26 mouse cellular contexts compared by ENCODE assay signal in genomic region chr12:108918753-108919152, GRCm38 (mm10). TPM values are rescaled to one million over a fixed set of nuclear protein-coding genes. Genes with fewer than 3 reads are reported as not detected.
DNase-seq lines count a peak whose midpoint lies in the region; ATAC-seq lines count a peak whose summit lies in the region.
"Had no signal": no experiment of that assay in that cellular context is flagged by ENCODE, and none has a peak within 500 bp of the region (broad histone marks: within the 10 kb centered on the region; RNA-seq: fewer than 3 reads in every experiment).

No protein-coding gene starts in this region.

- DNase-seq in forebrain, embryonic 10.5 days (ENCODE audit: extremely low spot score, low spot score), result no peak
- no peak for DNase-seq in lung, postnatal 14 days
- no peak for DNase-seq in spleen, adult 12 weeks (ENCODE audit: low spot score)
- DNase-seq: adrenal gland, adult 8-10 months; adrenal gland, postnatal 36 days; B cell, adult 2 months; cerebellum, adult 11-12 months; cerebellum, adult 9-10 months; cerebellum, postnatal 36 days; gastrocnemius, postnatal 36 days; heart, adult 2 months; heart, postnatal 14 days had no signal

- H3K4me3 ChIP-seq in forebrain, embryonic 12.5 days (replicated peaks), result no peak overlapping the region
- no peak overlapping the region for H3K4me3 ChIP-seq in forebrain, embryonic 10.5 days
- H3K4me3 ChIP-seq in hindbrain, embryonic 13.5 days, result no peak overlapping the region
- no peak overlapping the region for H3K4me3 ChIP-seq in hindbrain, embryonic 16.5 days (ENCODE audit: low read length)
- H3K4me3 ChIP-seq: embryonic facial prominence, embryonic 12.5 days; heart, adult 2 months; heart, embryonic 15.5 days had no signal

- no peaks in the 10 kb centered on the region for H3K36me3 ChIP-seq in forebrain, embryonic 12.5 days (replicated peaks)
- H3K36me3 ChIP-seq in forebrain, embryonic 10.5 days (replicated peaks), result no peaks in the 10 kb centered on the region; the same call in 1 of the 2 replicates
- H3K36me3 ChIP-seq in hindbrain, embryonic 13.5 days, result no peaks in the 10 kb centered on the region
- no peaks in the 10 kb centered on the region for H3K36me3 ChIP-seq in hindbrain, embryonic 16.5 days (ENCODE audit: control insufficient read depth, insufficient read depth, low read length)
- H3K36me3 ChIP-seq: embryonic facial prominence, embryonic 12.5 days; heart, embryonic 15.5 days had no signal

- ATAC-seq in forebrain, embryonic 12.5 days (ENCODE audit: low FRiP score), result no peak
- ATAC-seq in hindbrain, embryonic 13.5 days (ENCODE audit: low FRiP score), result no peak
- ATAC-seq in hindbrain, embryonic 16.5 days, result no peak
- ATAC-seq in hematopoietic stem cell, adult 5-6 weeks (replicated peaks in 1 of 2; ENCODE audit: insufficient read depth in 1 of 2, low FRiP score in 2 of 2, low TSS enrichment in 1 of 2, low read depth in 1 of 2, poor library complexity in 2 of 2, severe bottlenecking in 2 of 2), result peak; percentile 30 to 64; a peak in 3 of 4 replicates
- peak; percentile 66 for ATAC-seq in megakaryocyte progenitor cell, adult 5-6 weeks (replicated peaks; ENCODE audit: poor library complexity)
- ATAC-seq: CD4-positive, CD25-positive, alpha-beta regulatory T cell, adult 4 months; forebrain, embryonic 14.5 days; inflammation-experienced regulatory T-cells, adult 6 months; intestine, postnatal 0 days had no signal

- WGBS in forebrain, embryonic 12.5 days, result 76% methylated on average over 4 of the region's 4 CpGs
- WGBS in forebrain, embryonic 10.5 days, result 79% methylated on average over 4 of the region's 4 CpGs
- 37% methylated on average over 4 of the region's 4 CpGs for WGBS in hindbrain, embryonic 13.5 days
- 31% methylated on average over 4 of the region's 4 CpGs for WGBS in hindbrain, embryonic 16.5 days

- H3K9me3 ChIP-seq in forebrain, embryonic 12.5 days, result no peaks in the 10 kb centered on the region
- H3K9me3 ChIP-seq in forebrain, embryonic 10.5 days, result no peaks in the 10 kb centered on the region
- no peaks in the 10 kb centered on the region for H3K9me3 ChIP-seq in hindbrain, embryonic 13.5 days
- H3K9me3 ChIP-seq in hindbrain, embryonic 16.5 days (ENCODE audit: control insufficient read depth, low read length), result no peaks in the 10 kb centered on the region
- H3K9me3 ChIP-seq: embryonic facial prominence, embryonic 12.5 days; G1E; heart, embryonic 15.5 days had no signal

- peaks cover 53% of the 10 kb centered on the region for H3K4me1 ChIP-seq in forebrain, embryonic 12.5 days
- H3K4me1 ChIP-seq in forebrain, embryonic 10.5 days, result peaks cover 47% of the 10 kb centered on the region
- H3K4me1 ChIP-seq in hindbrain, embryonic 13.5 days (replicated peaks), result peaks cover 56% of the 10 kb centered on the region
- H3K4me1 ChIP-seq in hindbrain, embryonic 16.5 days (ENCODE audit: control insufficient read depth, insufficient read depth, low read depth, low read length), result peaks cover 40% of the 10 kb centered on the region

- H3K9ac ChIP-seq in forebrain, embryonic 12.5 days, result no peak overlapping the region
- peak overlapping the region; percentile 35; the same call in 1 of the 2 replicates for H3K9ac ChIP-seq in hindbrain, embryonic 13.5 days
- no peak overlapping the region for H3K9ac ChIP-seq in hindbrain, embryonic 16.5 days (ENCODE audit: low read depth, low read length)
- H3K9ac ChIP-seq: embryonic facial prominence, embryonic 12.5 days; heart, embryonic 15.5 days; hindbrain, embryonic 14.5 days had no signal

- no peak overlapping the region for H3K4me2 ChIP-seq in forebrain, embryonic 12.5 days
- H3K4me2 ChIP-seq in hindbrain, embryonic 13.5 days, result no peak overlapping the region
- no peak overlapping the region for H3K4me2 ChIP-seq in hindbrain, embryonic 16.5 days (ENCODE audit: low read length)
- H3K4me2 ChIP-seq: embryonic facial prominence, embryonic 12.5 days; heart, embryonic 11.5 days; heart, embryonic 15.5 days; hindbrain, embryonic 14.5 days had no signal

- peaks cover 4% of the 10 kb centered on the region; the same call in 1 of the 2 replicates for H3K27me3 ChIP-seq in forebrain, embryonic 12.5 days
- peaks cover 5% of the 10 kb centered on the region for H3K27me3 ChIP-seq in forebrain, embryonic 10.5 days (ENCODE audit: poor library complexity, severe bottlenecking)
- H3K27me3 ChIP-seq in hindbrain, embryonic 13.5 days, result no peaks in the 10 kb centered on the region
- H3K27me3 ChIP-seq in hindbrain, embryonic 16.5 days (replicated peaks; ENCODE audit: control insufficient read depth, insufficient read depth, low read length), result no peaks in the 10 kb centered on the region
- H3K27me3 ChIP-seq: embryonic facial prominence, embryonic 12.5 days; heart, embryonic 15.5 days had no signal

- H3K27ac ChIP-seq in forebrain, embryonic 12.5 days, result 0 out of 2 replicates have a peak overlapping the region, but pooled peaks have one; percentile 48
- no peak overlapping the region for H3K27ac ChIP-seq in forebrain, embryonic 10.5 days
- peak overlapping the region; percentile 68; the same call in 1 of the 2 replicates for H3K27ac ChIP-seq in hindbrain, embryonic 13.5 days
- no peak overlapping the region for H3K27ac ChIP-seq in hindbrain, embryonic 16.5 days (ENCODE audit: low read depth, low read length)
- H3K27ac ChIP-seq: heart, adult 2 months; heart, embryonic 15.5 days had no signal

RNA-seq across cellular contexts. Expression of gene Wars, which starts 24.8 kb away (rescaled TPM):
- polyA plus RNA-seq in forebrain, embryonic 12.5 days (2016; fragmentation: Nextera tagmentation; extraction: Ambion mirVana), result 126 and 130 TPM in 2 replicates
- polyA plus RNA-seq in forebrain, embryonic 10.5 days (2016; fragmentation: Nextera tagmentation; extraction: Ambion mirVana), result 152 and 157 TPM in 2 replicates
- 102 and 106 TPM in 2 replicates for polyA plus RNA-seq in hindbrain, embryonic 13.5 days (2015; fragmentation: Nextera tagmentation; extraction: Ambion mirVana)
- 108 and 115 TPM in 2 replicates for polyA plus RNA-seq in hindbrain, embryonic 16.5 days (2015; fragmentation: Nextera tagmentation; extraction: Ambion mirVana)
- 46.2 and 55.8 TPM in 2 replicates for total RNA-seq in hematopoietic stem cell, adult 5-6 weeks (2017)
- total RNA-seq in megakaryocyte progenitor cell, adult 5-6 weeks (2015), result 25.1 and 32.0 TPM in 2 replicates
- total RNA-seq in megakaryocyte progenitor cell, adult 5-6 weeks (2017), result 53.3 and 59.3 TPM in 2 replicates

RNA-seq across cellular contexts. Expression of gene Wdr25, which starts 25.3 kb away (rescaled TPM):
- 7.2 and 7.6 TPM in 2 replicates for polyA plus RNA-seq in forebrain, embryonic 12.5 days (2016; fragmentation: Nextera tagmentation; extraction: Ambion mirVana)
- polyA plus RNA-seq in forebrain, embryonic 10.5 days (2016; fragmentation: Nextera tagmentation; extraction: Ambion mirVana), result 9.4 and 9.9 TPM in 2 replicates
- polyA plus RNA-seq in hindbrain, embryonic 13.5 days (2015; fragmentation: Nextera tagmentation; extraction: Ambion mirVana), result 6.6 and 8.5 TPM in 2 replicates
- polyA plus RNA-seq in hindbrain, embryonic 16.5 days (2015; fragmentation: Nextera tagmentation; extraction: Ambion mirVana), result 5.0 and 6.0 TPM in 2 replicates
- 7.6 and 11.5 TPM in 2 replicates for total RNA-seq in hematopoietic stem cell, adult 5-6 weeks (2017)
- total RNA-seq in megakaryocyte progenitor cell, adult 5-6 weeks (2015), result 2.1 and 3.0 TPM in 2 replicates
- 3.9 and 4.7 TPM in 2 replicates for total RNA-seq in megakaryocyte progenitor cell, adult 5-6 weeks (2017)

Comparison
In these comparisons a context has a peak if more than half of its experiments do, and no peak if none do; other contexts are left out.
1. H3K27ac ChIP-seq: peak in forebrain, embryonic 12.5 days (single experiment) and hindbrain, embryonic 13.5 days (single experiment); none in forebrain, embryonic 10.5 days (single experiment) and hindbrain, embryonic 16.5 days (single experiment).
2. ATAC-seq: peak in hematopoietic stem cell, adult 5-6 weeks (2 of 2) and megakaryocyte progenitor cell, adult 5-6 weeks (single experiment); none in forebrain, embryonic 12.5 days (single experiment), hindbrain, embryonic 13.5 days (single experiment) and hindbrain, embryonic 16.5 days (single experiment).